Mouse (Mus musculus) testis, adult 2 months (tissue): ENCODE measurements around the gene Rpl21. TPM values are rescaled to one million over a fixed set of nuclear protein-coding genes. Genes with fewer than 3 reads are reported as not detected.
A peak's percentile ranks its signal among the peaks of the same experiment; 100 is the strongest.

ENCODE experiments used
- H3K27ac ChIP-seq: fragments of 200-500 bp; 2 replicates; pipeline ENCODE4 v1.5.1; 2012; ENCODE audit warnings: low read depth, low read length; ENCODE audit not compliant: control insufficient read depth, insufficient read depth
- H3K27me3 ChIP-seq: fragments of 200-500 bp; 2 replicates; pipeline ENCODE4 v1.6.1; 2012; ENCODE audit warnings: mild to moderate bottlenecking, low read length, moderate library complexity; ENCODE audit not compliant: control insufficient read depth, insufficient read depth
- H3K36me3 ChIP-seq: fragments of 200-500 bp; 2 replicates; pipeline ENCODE4 v1.6.1; 2012; ENCODE audit warnings: mild to moderate bottlenecking, low read length; ENCODE audit not compliant: control insufficient read depth, insufficient read depth
- H3K4me1 ChIP-seq: fragments of 200-500 bp; 2 replicates; pipeline ENCODE4 v1.6.1; 2012; ENCODE audit warnings: low read length; ENCODE audit not compliant: control insufficient read depth, insufficient read depth
- H3K4me3 ChIP-seq: fragments of 200-500 bp; 2 replicates; pipeline ENCODE4 v1.5.1; 2012; ENCODE audit warnings: low read depth, mild to moderate bottlenecking, low read length, moderate library complexity, mixed read lengths; ENCODE audit not compliant: control insufficient read depth
- CTCF ChIP-seq: fragments of 200-500 bp; IDR thresholded peaks from 2 replicates; pipeline ENCODE4 v1.5.1; 2012; ENCODE audit warnings: low read depth, mild to moderate bottlenecking, inconsistent platforms, low read length, moderate library complexity; ENCODE audit not compliant: control insufficient read depth, insufficient read depth, insufficient replicate concordance
- POLR2A ChIP-seq: fragments of 200-500 bp; IDR thresholded peaks from 2 replicates; pipeline ENCODE4 v1.6.1; 2012; ENCODE audit warnings: low read depth, mild to moderate bottlenecking, inconsistent platforms, low read length, moderate library complexity; ENCODE audit not compliant: control insufficient read depth
- polyA plus RNA-seq: library from polyadenylated mRNA; depleted of rRNA; stranded (reverse); fragments of >200 nt; gene quantifications from 2 replicates; pipeline ENCODE4 v1.2.3, GENCODE M21; 2012

The Rpl21 gene
- polyA plus RNA-seq, 1 experiment: 58.3 TPM

GRCm38 (mm10) chr5:146841301-146841700, 8.6 kb downstream of the Rpl21 start:
- Histone ChIP-seq H3K36me3 (peaks cover 1% of the 10 kb centered on the region), H3K27me3 (no peaks in the 10 kb centered on the region), H3K4me1 (peaks cover 4% of the 10 kb centered on the region; the same call in 1 of the 2 replicates), H3K4me3 (no peak overlapping the region), H3K27ac (no peak overlapping the region)
- TF ChIP-seq CTCF (no peak), POLR2A (no peak)

GRCm38 (mm10) chr5:146841996-146842395, 9.3 kb downstream of the Rpl21 start:
- Histone ChIP-seq H3K36me3 (no peaks in the 10 kb centered on the region), H3K4me1 (peaks cover 4% of the 10 kb centered on the region; the same call in 1 of the 2 replicates), H3K27me3 (no peaks in the 10 kb centered on the region), H3K4me3 (no peak overlapping the region), H3K27ac (no peak overlapping the region)
- no peak for TF ChIP-seq CTCF
- TF ChIP-seq POLR2A: no peak

- Histone ChIP-seq H3K4me1 (peaks cover 6% of the 10 kb centered on the region), H3K27ac (no peak overlapping the region), H3K4me3 (peak overlapping the region; percentile 52), H3K27me3 (no peaks in the 10 kb centered on the region), H3K36me3 (no peaks in the 10 kb centered on the region)
- no peak for TF ChIP-seq POLR2A
- TF ChIP-seq CTCF: no peak
These were observed 11.7 kb downstream of the Rpl21 start for GRCm38 (mm10) chr5:146844301-146844941.

- no peaks in the 10 kb centered on the region for H3K27me3 ChIP-seq
- peak within 1 kb of the TSS; percentile 52 for H3K4me3 ChIP-seq
- peaks cover 6% of the 10 kb centered on the region for H3K4me1 ChIP-seq
- TF ChIP-seq CTCF (no peak), POLR2A (peak; percentile 33; the same call in 1 of the 2 replicates)
- no peaks in the 10 kb centered on the region for H3K36me3 ChIP-seq
- peak within 1 kb of the TSS; percentile 39; the same call in 1 of the 2 replicates for H3K27ac ChIP-seq
These were observed 12.3 kb downstream of the Rpl21 start, which contains the start of gene Rasl11a for GRCm38 (mm10) chr5:146844945-146845365. Gene Rasl11a (plus strand): TSS chr5:146845071.

GRCm38 (mm10) chr5:146846489-146846888, 13.8 kb downstream of the Rpl21 start:
- H3K36me3 ChIP-seq: no peaks in the 10 kb centered on the region
- H3K27ac ChIP-seq: peak overlapping the region; percentile 7; the same call in 1 of the 2 replicates
- no peaks in the 10 kb centered on the region for H3K27me3 ChIP-seq
- no peak overlapping the region for H3K4me3 ChIP-seq
- peaks cover 6% of the 10 kb centered on the region for H3K4me1 ChIP-seq
- TF ChIP-seq POLR2A (no peak), CTCF (no peak)

- TF ChIP-seq CTCF (no peak), POLR2A (no peak)
- peaks cover 6% of the 10 kb centered on the region for H3K4me1 ChIP-seq
- no peak overlapping the region for H3K27ac ChIP-seq
These were observed 16.4 kb downstream of the Rpl21 start for GRCm38 (mm10) chr5:146848936-146849582.

GRCm38 (mm10) chr5:146856106-146856505, 23.4 kb downstream of the Rpl21 start:
- no peaks in the 10 kb centered on the region for H3K36me3 ChIP-seq
- H3K27ac ChIP-seq: no peak overlapping the region
- peaks cover 2% of the 10 kb centered on the region; the same call in 1 of the 2 replicates for H3K4me1 ChIP-seq
- H3K4me3 ChIP-seq: no peak overlapping the region
- no peaks in the 10 kb centered on the region for H3K27me3 ChIP-seq
- no peak for TF ChIP-seq POLR2A
- TF ChIP-seq CTCF: no peak; the same call in 1 of the 2 replicates

More at GRCm38 (mm10) chr5:146848936-146849582, 16.4 kb downstream of the Rpl21 start:
- Histone ChIP-seq H3K4me3 (no peak overlapping the region), H3K36me3 (no peaks in the 10 kb centered on the region), H3K27me3 (no peaks in the 10 kb centered on the region)
